Mouse (Mus musculus) gastrocnemius, postnatal 25 days (tissue): Measurements from ENCODE around the gene Hoxa7. TPM values are rescaled to one million over a fixed set of nuclear protein-coding genes. Genes with fewer than 3 reads are reported as not detected.

Source experiments
- DNase-seq: peaks from one replicate; pipeline ENCODE4 v3.0.0; 2022
- total RNA-seq, 2 experiments: library from RNA; stranded (reverse); gene quantifications; 1 replicate in 1 of 2; 2 replicates in 1 of 2; pipeline ENCODE4 v1.2.3; 2021

Hoxa7 gene
- total RNA-seq, 2 experiments from 2014 or later = 4.7 to 5.5 TPM

DNA sequence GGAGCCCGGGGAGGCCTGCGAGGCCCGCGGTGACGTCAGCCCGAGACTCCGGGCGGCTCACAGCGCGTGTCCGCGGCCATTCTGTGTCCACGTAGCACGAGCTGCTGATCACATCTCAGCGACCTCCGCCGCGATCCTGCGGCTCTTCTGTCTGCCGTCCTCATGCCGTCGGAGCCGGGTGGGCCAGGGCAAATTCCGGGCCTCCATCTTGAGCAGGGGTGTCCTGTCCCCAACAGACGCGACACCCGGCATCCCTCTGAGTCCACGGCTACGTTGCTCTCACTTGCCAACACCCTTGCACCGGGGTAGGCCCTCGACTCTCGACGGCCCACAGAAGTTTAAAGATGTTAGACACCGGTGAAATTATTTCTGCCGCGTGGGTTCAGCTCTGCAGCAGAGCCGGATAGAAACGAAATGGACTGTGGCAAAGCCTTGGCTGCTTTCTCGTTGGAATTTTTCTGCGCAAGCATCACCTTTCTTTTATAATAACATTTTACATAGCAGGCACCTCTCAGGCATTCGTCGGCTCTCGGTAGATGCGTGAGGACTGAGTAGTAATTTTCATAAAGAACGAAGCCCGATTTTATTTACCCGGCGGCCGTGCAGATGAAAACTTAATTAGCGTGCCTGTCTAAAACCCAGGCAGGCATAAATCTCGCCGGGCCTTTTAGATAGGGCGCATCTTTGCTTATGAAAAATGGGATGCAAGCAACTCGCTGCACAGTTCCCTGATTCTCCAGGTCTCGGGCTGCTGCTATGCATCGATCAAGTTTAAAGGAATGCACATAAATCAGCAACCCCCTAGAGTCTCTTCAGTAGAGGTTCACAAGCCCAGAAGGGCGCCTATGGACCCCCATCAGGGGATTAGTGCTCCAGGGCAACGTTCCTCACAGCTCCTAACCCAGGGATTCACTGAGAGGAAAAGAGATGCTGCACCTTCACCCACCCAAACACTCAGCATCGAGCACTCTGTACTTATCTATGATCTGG is 32.2 kb upstream of the Hoxa7 start:
- no peak for DNase-seq

DNA sequence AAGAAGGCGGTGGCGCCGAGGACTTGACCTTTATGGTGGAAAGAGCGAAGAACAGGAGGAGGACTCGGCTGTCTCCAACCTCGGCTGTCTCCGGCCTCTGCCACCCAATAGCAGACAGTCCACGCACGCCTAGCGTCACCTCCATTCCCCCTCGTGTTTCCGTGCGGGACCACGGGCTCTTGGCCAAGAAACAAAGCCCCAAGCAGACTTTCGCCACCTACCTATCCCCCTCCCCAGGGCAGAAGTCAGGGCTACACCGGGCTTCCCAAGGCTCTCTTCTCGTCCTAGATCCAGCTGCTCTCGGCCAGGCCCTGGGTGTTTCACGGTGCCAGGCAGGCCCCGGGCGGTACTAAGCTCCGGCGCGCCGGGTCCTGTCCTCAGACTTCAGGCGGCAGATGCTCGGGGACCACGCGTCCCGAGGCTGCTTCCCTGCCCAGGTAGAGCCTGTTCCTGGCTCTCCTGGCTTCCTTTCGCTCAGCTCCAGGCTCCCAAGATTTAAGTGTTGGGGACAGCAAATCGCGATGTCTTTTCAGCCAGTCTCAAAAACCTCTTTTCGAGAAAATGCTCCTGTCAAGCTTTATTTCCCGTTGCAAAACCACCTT is 31.2 kb upstream of the Hoxa7 start:
- DNase-seq = no peak

GRCm38 (mm10) chr6:52252016-52252774 is 30.5 kb upstream of the Hoxa7 start:
- no peak for DNase-seq

DNA sequence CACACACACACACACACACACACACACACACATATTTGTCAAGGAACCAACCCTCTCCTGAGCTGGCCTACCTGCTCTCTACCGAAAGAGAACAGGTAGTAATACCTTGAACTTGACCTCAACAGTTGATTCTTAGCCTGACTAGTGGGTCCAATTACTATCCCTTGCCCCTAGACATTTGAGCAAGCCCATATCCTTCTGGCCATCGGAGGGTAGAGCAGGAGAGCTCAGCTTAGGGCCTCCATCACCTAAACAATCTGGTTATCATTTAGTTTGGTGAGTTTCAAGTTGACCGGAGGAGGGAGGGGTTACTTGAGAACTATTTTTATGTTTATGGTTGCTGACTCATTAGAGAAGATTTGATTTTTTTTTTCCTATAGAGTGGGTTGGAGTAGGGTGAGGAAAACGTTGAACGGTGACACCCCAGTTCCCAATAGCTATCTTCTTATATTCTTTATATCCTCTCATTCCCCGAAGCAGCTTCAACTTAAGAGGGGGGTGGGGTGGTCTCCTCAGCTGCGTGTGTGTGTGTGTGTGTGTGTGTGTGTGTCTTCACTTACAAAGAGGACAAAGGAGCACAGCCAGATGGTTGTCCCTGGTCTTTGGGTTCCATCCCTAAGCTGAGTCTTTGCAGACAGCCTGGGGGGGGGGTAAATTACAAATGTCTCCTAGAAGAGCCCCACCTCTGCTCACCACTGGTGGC is 29.7 kb upstream of the Hoxa7 start:
- DNase-seq = no peak

DNA sequence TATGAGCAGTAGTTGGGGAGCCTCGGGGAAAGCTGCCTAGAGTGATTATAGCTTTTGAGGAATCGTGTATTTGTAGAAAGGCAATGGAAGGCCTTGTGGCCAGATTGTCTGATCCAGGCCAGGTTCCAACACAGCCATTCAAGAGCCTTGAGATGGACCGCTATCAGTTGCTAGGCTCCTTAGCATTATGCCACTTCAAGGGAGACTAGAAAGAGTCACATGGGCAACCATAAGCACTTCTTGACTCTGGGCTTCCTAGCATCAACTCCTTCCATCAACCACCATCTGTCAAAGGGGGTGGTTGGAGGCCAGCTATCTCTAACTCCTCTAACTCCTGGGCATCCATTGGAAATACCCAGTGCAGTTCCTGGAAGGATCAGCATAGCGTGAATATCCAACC is 28.2 kb upstream of the Hoxa7 start:
- DNase-seq = no peak

GRCm38 (mm10) chr6:52249415-52249738 is 27.7 kb upstream of the Hoxa7 start:
- DNase-seq = no peak

GRCm38 (mm10) chr6:52248638-52249414 is 27.2 kb upstream of the Hoxa7 start:
- no peak for DNase-seq

DNA sequence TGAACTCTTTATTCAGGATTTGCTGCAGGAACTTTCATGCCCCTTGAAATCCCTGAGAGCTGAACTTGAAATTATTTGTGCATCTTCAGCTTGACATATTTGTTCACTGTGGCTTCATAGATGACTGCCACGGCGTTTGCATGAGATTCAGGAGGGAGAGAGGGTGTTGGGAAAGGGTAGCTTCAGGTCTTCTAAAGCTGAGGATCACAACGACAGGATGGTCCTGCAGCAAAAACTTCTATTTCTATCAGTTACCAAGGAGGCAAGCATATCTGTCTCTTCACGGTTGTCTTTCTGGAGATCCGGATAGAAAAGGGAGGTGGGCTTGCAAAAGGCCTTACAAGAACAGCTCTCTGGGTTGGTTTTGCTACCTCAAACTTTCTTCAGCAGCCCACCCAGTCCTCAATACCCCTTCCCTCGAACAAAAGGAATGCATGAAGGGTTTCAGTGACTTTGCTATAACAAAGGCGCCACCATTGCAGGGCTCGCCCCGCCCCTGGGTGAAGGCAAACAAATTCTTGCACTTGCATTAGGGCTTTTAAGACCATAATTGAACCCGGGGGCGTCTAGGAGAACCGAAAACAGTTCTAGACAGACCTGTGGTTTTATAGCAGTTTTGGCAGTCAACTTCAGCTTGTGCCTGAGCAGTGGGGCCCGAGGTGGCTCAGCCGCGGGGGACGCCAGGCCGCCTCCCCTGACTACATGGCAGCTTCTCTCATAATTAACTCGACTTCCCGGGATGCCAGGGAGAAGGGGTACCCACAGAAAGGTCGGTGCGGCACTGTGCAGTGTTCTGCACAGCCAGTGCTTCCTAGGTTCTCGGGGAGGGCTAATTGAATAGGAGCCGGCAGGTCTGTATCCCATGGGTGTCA is 26.3 kb upstream of the Hoxa7 start:
- peak; percentile 5 for DNase-seq

GRCm38 (mm10) chr6:52246916-52247315 is 25.3 kb upstream of the Hoxa7 start:
- peak; percentile 3 for DNase-seq

DNA sequence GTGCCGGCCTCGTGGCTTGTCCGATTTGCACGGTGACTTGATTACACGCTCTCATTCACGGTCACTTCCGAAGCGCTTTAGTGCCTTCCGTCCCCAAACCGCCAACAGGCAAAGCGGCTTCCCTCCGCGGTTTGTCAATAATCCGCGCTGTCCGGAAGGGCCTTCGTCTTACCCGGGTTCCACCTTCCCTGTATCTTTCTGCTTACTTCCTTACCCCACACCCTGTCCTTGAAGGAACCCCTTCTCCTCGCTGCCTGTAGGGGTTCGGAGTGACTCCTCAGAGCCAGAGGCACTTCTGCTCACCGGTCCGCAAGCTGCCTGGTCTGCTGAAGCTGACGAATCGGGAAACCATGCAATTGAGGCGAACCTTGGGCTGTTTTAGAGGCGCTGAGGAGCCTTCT is 24.7 kb upstream of the Hoxa7 start:
- no peak for DNase-seq

DNA sequence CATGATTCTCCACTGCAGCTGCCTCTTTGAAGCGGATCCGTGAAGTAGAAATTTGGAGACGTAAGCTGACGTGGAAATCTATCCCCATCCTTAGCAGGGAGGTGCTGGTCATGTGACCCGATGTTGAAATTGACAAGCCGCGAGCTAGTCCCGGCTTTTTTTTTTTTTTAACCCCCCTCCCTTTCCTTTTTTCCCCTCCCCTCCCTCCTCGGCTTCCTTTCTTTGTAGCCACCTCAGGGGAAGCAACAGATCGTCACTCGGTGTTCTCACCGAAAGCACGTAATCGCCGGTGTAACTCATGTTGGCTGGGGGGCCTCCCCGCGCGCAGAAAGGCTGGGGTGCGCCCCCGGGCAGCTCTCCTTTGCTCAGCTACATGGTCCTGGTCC is 24.1 kb upstream of the Hoxa7 start, which contains the start of gene Hoxa11:
TSS of gene Hoxa11 (minus strand) at position 54 of the 386 bp plus-strand sequence.
- no peak for DNase-seq

GRCm38 (mm10) chr6:52245040-52245756 is 23.5 kb upstream of the Hoxa7 start:
- DNase-seq = no peak

DNA sequence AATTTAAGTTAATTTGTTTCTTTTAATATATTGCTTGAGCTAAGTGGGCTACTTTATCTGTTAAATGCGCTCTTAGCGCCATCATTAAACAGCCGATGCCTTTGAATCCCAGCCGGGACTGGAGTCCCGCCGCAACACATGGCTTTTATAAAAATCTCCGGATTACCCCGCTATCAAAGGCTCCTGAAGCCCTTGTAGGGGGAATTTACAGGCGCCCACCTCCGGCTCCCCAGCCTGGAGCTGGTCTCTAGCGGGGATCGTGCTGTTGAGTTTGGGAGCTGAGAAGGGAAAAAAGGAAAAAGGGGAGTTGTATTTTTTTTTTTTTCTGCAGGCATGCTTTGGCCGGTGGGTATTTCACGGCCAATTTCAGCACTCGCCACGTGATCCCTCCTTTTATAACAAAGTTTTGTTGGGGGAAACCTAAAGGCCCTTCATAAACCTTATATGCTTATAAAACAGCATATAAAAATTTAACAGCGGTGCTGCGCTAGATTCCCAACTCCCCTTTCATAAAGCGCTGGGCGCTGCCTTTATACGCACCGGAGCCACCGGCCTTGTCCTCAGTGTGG is 22.9 kb upstream of the Hoxa7 start:
- DNase-seq = peak; percentile 34

DNA sequence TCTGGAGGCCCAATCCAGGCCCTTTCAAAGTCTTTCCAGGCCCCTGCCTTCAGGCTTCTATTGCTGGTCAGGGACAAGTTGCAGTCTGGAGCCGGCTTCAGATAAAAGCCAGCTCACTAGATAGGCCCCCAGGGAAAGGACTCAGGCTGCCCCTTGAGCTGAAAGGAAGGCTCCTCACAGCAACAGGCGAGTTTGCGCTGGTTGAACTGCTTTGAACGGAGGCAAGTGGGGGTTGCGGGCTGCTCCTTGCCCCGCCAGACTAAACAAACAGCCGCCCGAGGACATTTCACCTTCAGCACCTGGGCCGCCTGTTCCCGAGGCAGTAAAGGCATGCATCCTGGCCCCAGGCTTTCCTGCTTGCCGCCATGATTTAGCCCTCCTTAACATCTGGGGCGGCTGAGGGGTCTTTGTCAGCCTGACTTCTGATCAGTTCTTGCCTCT is 22.0 kb upstream of the Hoxa7 start:
- peak; percentile 4 for DNase-seq

GRCm38 (mm10) chr6:52242801-52243332 is 21.2 kb upstream of the Hoxa7 start:
- peak; percentile 4 for DNase-seq

- DNase-seq = no peak
Measured at GRCm38 (mm10) chr6:52241001-52241621, 19.5 kb upstream of the Hoxa7 start.

GRCm38 (mm10) chr6:52240389-52241000 is 18.8 kb upstream of the Hoxa7 start, which contains the start of gene Hoxa10:
Gene Hoxa10 (minus strand): TSS chr6:52240854.
- DNase-seq = peak; percentile 86
